Mouse (Mus musculus) cortical plate, adult 2 months (tissue): Measurements from ENCODE around the gene Rbm20.

Experiments used
- CTCF ChIP-seq: fragments of 200-500 bp; IDR thresholded peaks from 2 replicates; pipeline ENCODE4 v1.5.1; 2011; ENCODE audit warnings: mild to moderate bottlenecking, control low read depth, low read length; ENCODE audit not compliant: insufficient read depth; ENCODE audit errors: extremely low read depth
- POLR2A ChIP-seq: fragments of 200-500 bp; IDR thresholded peaks from 2 replicates; pipeline ENCODE4 v1.6.1; 2011; ENCODE audit warnings: mild to moderate bottlenecking, low read length, control low read depth; ENCODE audit not compliant: insufficient read depth; ENCODE audit errors: extremely low read depth

DNA sequence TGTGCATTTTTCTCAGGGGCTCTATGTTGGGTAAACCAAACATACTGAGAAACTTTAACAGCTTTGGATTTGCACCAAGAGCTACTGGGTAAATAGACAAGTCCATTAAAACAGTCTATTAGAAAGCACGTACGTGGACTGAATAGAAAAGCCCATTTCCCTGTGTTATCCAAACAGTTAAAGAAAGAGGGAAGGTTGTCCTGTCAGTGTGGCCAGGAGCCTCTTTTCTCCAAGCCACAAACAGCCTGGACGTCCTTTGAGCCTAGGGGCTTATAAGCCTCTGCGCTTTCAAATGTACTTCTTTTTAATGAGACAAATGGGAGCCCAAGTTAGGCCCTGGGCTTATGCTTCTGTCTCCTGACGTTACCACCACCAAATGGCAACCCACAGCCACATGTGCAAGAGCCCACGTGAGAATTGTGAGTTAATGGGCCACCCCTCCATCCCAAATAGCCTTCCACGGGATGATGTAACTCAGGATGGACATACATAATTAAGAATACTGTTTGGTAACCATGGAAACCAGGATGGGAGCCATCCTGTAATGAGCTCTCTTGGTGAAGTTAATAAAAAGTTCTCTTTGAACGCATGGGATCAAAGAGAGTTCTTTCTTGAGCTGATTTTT lies 156.8 kb downstream of the Rbm20 start:
- TF ChIP-seq POLR2A (no peak), CTCF (no peak)
